Mouse (Mus musculus) liver, adult 2 months (tissue): Measurements from ENCODE around the gene Enpp4. TPM values are rescaled to one million over a fixed set of nuclear protein-coding genes. Genes with fewer than 3 reads are reported as not detected.
A peak's percentile ranks its signal among the peaks of the same experiment; 100 is the strongest.

ENCODE experiments used
- DNase-seq: peaks from one replicate; pipeline ENCODE4 v3.0.0-alpha.2; 2011; ENCODE audit warnings: low read depth, low spot score; ENCODE audit errors: extremely low read depth
- H3K27ac ChIP-seq: fragments of 200-500 bp; replicated peaks from 2 replicates; pipeline ENCODE4 v1.5.1; 2012; ENCODE audit warnings: low read depth, mild to moderate bottlenecking, control low read depth, inconsistent platforms, low read length; ENCODE audit not compliant: insufficient read depth
- H3K27me3 ChIP-seq: fragments of 200-500 bp; 2 replicates; pipeline ENCODE4 v1.6.1; 2012; ENCODE audit warnings: mild to moderate bottlenecking, moderate library complexity, low read length, inconsistent platforms; ENCODE audit not compliant: control insufficient read depth, insufficient read depth
- H3K36me3 ChIP-seq: fragments of 200-500 bp; 2 replicates; pipeline ENCODE4 v1.6.1; 2012; ENCODE audit warnings: low read length, inconsistent platforms; ENCODE audit not compliant: control insufficient read depth, insufficient read depth
- H3K4me1 ChIP-seq: fragments of 200-500 bp; 2 replicates; pipeline ENCODE4 v1.6.1; 2011; ENCODE audit warnings: low read length; ENCODE audit not compliant: control insufficient read depth, insufficient read depth
- H3K4me3 ChIP-seq: fragments of 200-500 bp; 2 replicates; pipeline ENCODE4 v1.5.1; 2011; ENCODE audit warnings: low read depth, mild to moderate bottlenecking, control low read depth, low read length, moderate library complexity; ENCODE audit not compliant: insufficient read depth
- H3K79me2 ChIP-seq: fragments of 200-500 bp; 2 replicates; pipeline ENCODE4 v1.6.1; 2012; ENCODE audit warnings: inconsistent platforms, mild to moderate bottlenecking, low read length, moderate library complexity; ENCODE audit not compliant: control insufficient read depth, insufficient read depth
- H3K9ac ChIP-seq: fragments of 200-500 bp; 2 replicates; pipeline ENCODE4 v1.6.1; 2012; ENCODE audit warnings: low read depth, mild to moderate bottlenecking, control low read depth, inconsistent platforms, low read length
- CTCF ChIP-seq: fragments of 200-500 bp; IDR thresholded peaks from 2 replicates; pipeline ENCODE4 v1.5.1; 2011; ENCODE audit warnings: low read depth, low read length, control low read depth
- POLR2A ChIP-seq: fragments of 200-500 bp; IDR thresholded peaks from 2 replicates; pipeline ENCODE4 v1.6.1; 2011; ENCODE audit warnings: low read length, control low read depth; ENCODE audit not compliant: insufficient read depth; ENCODE audit errors: extremely low read depth
- WGBS: fragments of 180-500 bp; shearing (Covaris S2); methylation state at CpG from one replicate; pipeline ENCODE4 v1.1.7; 2018; 5-methylcytosine and 5-hydroxymethylcytosine counted together
- polyA plus RNA-seq: library from polyadenylated mRNA; depleted of rRNA; stranded (reverse); fragments of >200 nt; gene quantifications from 2 replicates; pipeline ENCODE4 v1.2.3, GENCODE M21; 2012
- total RNA-seq: library from RNA; depleted of rRNA; stranded (reverse); fragments of >200 nt; gene quantifications from 2 replicates; pipeline ENCODE4 v1.2.3, GENCODE M21; 2014

The Enpp4 gene
- total and polyA plus RNA-seq, 2 experiments = 2.4 to 6.1 TPM

DNA sequence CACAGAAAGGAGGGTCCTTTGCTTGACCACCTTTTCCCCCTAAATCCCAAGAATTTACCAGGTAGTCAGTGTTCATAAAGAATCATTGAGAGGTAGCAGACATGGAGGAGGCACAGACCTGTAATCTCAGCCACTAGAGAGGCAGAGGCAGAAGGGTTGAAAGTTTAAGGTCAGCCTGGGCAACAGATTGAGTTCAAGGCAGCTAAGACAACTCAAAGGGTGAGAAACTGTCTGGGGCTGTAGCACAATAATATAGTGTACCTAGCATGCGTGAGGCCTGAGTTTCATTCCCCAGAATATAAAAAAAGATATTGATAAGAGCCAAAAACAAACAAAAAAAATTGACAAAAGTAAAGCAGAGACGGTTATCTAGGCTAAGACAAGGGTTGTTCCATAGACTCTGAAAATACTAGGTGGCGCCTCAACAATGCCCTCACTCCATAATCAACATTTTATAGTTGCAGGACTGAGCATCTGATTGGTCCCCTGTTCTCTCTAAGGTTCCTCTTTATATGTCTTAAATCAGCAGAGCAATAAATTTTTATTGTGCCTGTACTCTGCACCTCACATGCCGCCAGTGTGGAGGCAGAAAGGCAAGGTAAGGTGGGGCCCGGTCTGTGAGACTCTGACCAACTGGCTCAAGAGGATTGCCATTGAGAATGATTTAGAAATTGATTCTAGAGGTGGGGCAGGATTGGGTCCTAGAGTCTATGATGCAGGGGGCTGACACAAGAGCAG is 42.7 kb upstream of the Enpp4 start:
- H3K9ac ChIP-seq = no peak overlapping the region
- H3K4me3 ChIP-seq = no peak overlapping the region
- no peak for DNase-seq
- no peaks in the 10 kb centered on the region; the same call in 1 of the 2 replicates for H3K4me1 ChIP-seq
- H3K36me3 ChIP-seq = no peaks in the 10 kb centered on the region
- H3K27me3 ChIP-seq = no peaks in the 10 kb centered on the region
- TF ChIP-seq CTCF (no peak), POLR2A (no peak)
- H3K79me2 ChIP-seq = no peaks in the 10 kb centered on the region
- H3K27ac ChIP-seq = no peak overlapping the region
- WGBS = 85% methylated on average over 5 of the region's 5 CpGs

GRCm38 (mm10) chr17:44145806-44146205 is 40.2 kb upstream of the Enpp4 start:
- Histone ChIP-seq H3K4me3 (no peak overlapping the region), H3K9ac (no peak overlapping the region), H3K27me3 (no peaks in the 10 kb centered on the region), H3K36me3 (no peaks in the 10 kb centered on the region), H3K4me1 (no peaks in the 10 kb centered on the region; the same call in 1 of the 2 replicates), H3K79me2 (no peaks in the 10 kb centered on the region), H3K27ac (no peak overlapping the region)
- peak; percentile 64 for DNase-seq
- TF ChIP-seq POLR2A (no peak), CTCF (no peak)
- WGBS = 19% methylated on average over 1 of the region's 1 CpGs

DNA sequence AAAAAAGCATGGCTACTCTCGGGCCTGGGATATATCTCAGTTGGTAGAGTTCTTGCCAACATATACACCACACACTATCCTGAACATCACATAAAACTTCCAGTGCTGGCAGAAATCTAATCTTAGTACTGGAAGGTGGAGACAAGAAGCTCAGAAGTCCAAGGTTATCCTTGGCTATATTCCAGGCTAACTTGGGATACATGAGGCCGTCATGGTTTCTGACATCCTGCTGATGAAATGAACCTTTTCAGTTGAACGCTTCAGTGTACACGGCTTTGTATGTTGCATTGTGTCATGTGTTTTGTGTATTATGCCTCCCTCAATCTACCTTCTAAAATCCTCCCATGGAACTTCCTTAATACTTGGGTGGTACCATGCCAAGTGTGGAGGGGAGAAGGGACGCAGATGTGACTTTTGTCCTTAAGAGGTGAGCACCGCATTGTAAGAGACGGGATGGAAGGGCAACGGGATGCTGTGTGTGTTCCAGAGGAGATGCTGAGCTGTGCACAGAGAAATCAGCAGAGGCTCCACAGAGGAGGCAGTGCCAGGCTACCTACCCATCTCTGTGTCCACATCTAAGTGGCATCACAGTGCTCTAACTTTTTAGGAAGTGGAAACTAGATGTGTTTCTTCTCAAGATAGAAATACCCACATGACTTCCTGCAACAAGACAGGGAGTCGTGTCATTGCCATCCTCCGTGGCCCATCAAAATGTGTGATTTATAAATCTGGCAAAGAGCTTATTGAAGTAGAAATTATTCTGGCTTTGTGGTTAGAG is 31.4 kb upstream of the Enpp4 start:
- Histone ChIP-seq H3K36me3 (no peaks in the 10 kb centered on the region), H3K27ac (no peak overlapping the region), H3K79me2 (no peaks in the 10 kb centered on the region), H3K9ac (no peak overlapping the region), H3K4me3 (no peak overlapping the region), H3K4me1 (peaks cover 11% of the 10 kb centered on the region), H3K27me3 (no peaks in the 10 kb centered on the region)
- TF ChIP-seq POLR2A (no peak), CTCF (no peak)
- no peak for DNase-seq
- 85% methylated on average over 10 of the region's 10 CpGs for WGBS

DNA sequence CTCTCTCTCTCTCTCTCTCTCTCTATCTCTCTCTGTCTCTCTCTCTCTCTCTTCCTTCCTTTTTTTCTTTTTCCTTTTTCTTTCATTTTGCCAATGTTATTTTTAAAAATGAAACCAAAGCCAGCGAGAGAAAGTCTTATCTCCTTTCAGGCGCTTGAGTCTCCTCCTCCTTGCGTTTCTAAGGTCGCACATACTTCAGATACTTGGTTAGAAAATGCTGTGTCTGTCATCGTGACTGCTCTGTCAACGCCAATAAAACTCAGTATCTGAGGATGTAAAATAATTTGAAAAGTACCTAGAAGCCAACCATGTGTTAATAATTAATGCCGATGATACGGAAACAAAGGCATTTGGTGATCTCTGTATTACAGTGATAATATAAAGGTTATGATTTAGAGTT is 30.4 kb upstream of the Enpp4 start:
- no peaks in the 10 kb centered on the region for H3K27me3 ChIP-seq
- no peaks in the 10 kb centered on the region for H3K79me2 ChIP-seq
- no peaks in the 10 kb centered on the region for H3K36me3 ChIP-seq
- peak overlapping the region; percentile 13; the same call in 1 of the 2 replicates for H3K4me3 ChIP-seq
- 12% methylated on average over 8 of the region's 8 CpGs for WGBS
- peaks cover 11% of the 10 kb centered on the region for H3K4me1 ChIP-seq
- no peak overlapping the region for H3K27ac ChIP-seq
- TF ChIP-seq CTCF (no peak), POLR2A (no peak)
- no peak overlapping the region for H3K9ac ChIP-seq
- DNase-seq = no peak

DNA sequence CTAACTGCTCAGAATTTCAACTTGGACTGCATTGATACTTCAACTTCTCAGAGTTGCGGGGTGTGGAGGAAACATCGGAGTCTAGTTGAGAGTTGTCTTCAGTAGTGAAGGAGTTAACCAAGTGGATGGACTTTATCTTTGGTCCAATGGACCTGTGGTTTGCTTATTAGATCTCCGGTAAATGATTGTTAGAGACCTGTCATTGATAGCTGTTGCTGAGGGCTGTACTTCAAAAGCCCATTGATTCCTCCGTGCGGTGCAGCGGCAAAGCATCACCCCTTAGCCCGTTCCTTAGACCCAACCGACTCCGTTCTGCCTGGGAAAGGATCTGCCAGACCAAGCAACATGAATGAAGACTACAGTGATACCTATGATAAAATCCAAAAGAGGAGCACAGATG is 28.9 kb upstream of the Enpp4 start:
- Histone ChIP-seq H3K27ac (no peak overlapping the region), H3K27me3 (no peaks in the 10 kb centered on the region), H3K4me3 (no peak overlapping the region; the same call in 1 of the 2 replicates), H3K36me3 (no peaks in the 10 kb centered on the region), H3K79me2 (no peaks in the 10 kb centered on the region), H3K9ac (no peak overlapping the region), H3K4me1 (peaks cover 11% of the 10 kb centered on the region)
- no peak for TF ChIP-seq CTCF
- TF ChIP-seq POLR2A = no peak
- peak; percentile 85 for DNase-seq
- 21% methylated on average over 9 of the region's 9 CpGs for WGBS

DNA sequence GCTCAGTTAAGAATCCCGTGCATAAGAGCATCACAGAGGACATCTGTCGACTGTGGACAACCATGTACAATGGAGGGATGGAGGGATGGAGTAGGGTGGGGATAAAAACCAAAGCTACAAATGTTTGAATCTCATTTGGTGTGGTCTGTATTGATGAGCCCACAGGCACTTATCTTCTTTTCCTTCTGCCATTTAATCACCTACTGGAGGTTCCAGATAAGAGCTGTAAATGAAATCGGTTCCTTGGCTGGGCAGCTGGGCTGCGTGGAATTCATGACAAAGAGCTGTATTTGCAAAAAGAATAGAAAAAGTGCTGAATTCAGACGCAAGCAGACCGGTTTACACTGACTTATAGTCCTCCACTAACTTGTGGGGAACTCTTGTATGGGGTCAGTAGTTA is 28.5 kb upstream of the Enpp4 start:
- H3K4me3 ChIP-seq = no peak overlapping the region
- peaks cover 11% of the 10 kb centered on the region for H3K4me1 ChIP-seq
- WGBS = 18% methylated on average over 6 of the region's 6 CpGs
- no peaks in the 10 kb centered on the region for H3K79me2 ChIP-seq
- H3K27me3 ChIP-seq = no peaks in the 10 kb centered on the region
- no peak overlapping the region for H3K27ac ChIP-seq
- DNase-seq = no peak
- H3K36me3 ChIP-seq = no peaks in the 10 kb centered on the region
- TF ChIP-seq POLR2A (no peak), CTCF (no peak)
- H3K9ac ChIP-seq = no peak overlapping the region
